Mouse (Mus musculus) CH12.LX (cell line): ENCODE measurements around the gene Sgf29. TPM values are rescaled to one million over a fixed set of nuclear protein-coding genes. Genes with fewer than 3 reads are reported as not detected.

Source experiments
- DNase-seq: peaks from one replicate; pipeline ENCODE4 v3.0.0-alpha.2; 2013; ENCODE audit errors: extremely low read depth
- H3K27ac ChIP-seq: 2 replicates; pipeline ENCODE4 v1.5.1; 2012; ENCODE audit warnings: low read depth, mild to moderate bottlenecking, control low read depth, moderate library complexity; ENCODE audit not compliant: insufficient read depth
- H3K27me3 ChIP-seq: replicated peaks from 2 replicates; pipeline ENCODE3; 2012; ENCODE audit warnings: inconsistent platforms
- H3K36me3 ChIP-seq, 2 experiments: replicated peaks in 1 of 2; 2 replicates each; pipeline versions ENCODE3 to v1.6.1; 2012; ENCODE audit warnings: inconsistent platforms in 1 of 2, low read length in 1 of 2, mild to moderate bottlenecking in 1 of 2, mixed read lengths in 1 of 2, moderate library complexity in 1 of 2; ENCODE audit not compliant: control insufficient read depth in 1 of 2, insufficient read depth in 1 of 2
- H3K4me1 ChIP-seq, 2 experiments: 2 replicates each; pipeline ENCODE4 v1.6.1; 2012; ENCODE audit warnings: inconsistent platforms in 1 of 2, moderate library complexity in 1 of 2; ENCODE audit not compliant: insufficient read depth in 2 of 2, control insufficient read depth in 1 of 2
- H3K4me2 ChIP-seq: 2 replicates; pipeline ENCODE4 v1.6.1; 2012; ENCODE audit warnings: low read depth, mild to moderate bottlenecking, control low read depth; ENCODE audit not compliant: poor library complexity, insufficient read depth, severe bottlenecking
- H3K4me3 ChIP-seq, 3 experiments: fragments of 150-350 bp in 1 of 3; sonication (generic) in 1 of 3; replicated peaks in 1 of 3; 2 replicates each; pipeline versions ENCODE3 to v1.5.1; 2011 to 2012; ENCODE audit warnings: low read depth in 2 of 3, low read length in 2 of 3, mild to moderate bottlenecking in 2 of 3, moderate library complexity in 2 of 3, control low read depth in 1 of 3, improper control_type of control experiment in 1 of 3, inconsistent platforms in 1 of 3, mixed read lengths in 1 of 3; ENCODE audit not compliant: poor library complexity in 1 of 3
- H3K79me2 ChIP-seq: replicated peaks from 2 replicates; pipeline ENCODE4 v1.6.1; 2012; ENCODE audit warnings: mild to moderate bottlenecking, moderate library complexity; ENCODE audit not compliant: control insufficient read depth, poor library complexity, insufficient read depth, severe bottlenecking; ENCODE audit errors: extremely low read depth
- H3K9ac ChIP-seq: 2 replicates; pipeline ENCODE4 v1.6.1; 2012; ENCODE audit warnings: low read depth, mild to moderate bottlenecking, control low read depth, moderate library complexity; ENCODE audit not compliant: insufficient read depth
- H3K9me3 ChIP-seq: replicated peaks from 2 replicates; pipeline ENCODE3; 2012; ENCODE audit warnings: low read length, inconsistent platforms, mixed read lengths
- CHD1 ChIP-seq: IDR thresholded peaks from 2 replicates; pipeline ENCODE4 v1.6.1; 2012; ENCODE audit warnings: low read depth, low read length, improper control_type of control experiment, inconsistent platforms
- CHD2 ChIP-seq: IDR thresholded peaks from 2 replicates; pipeline ENCODE4 v1.6.1; 2011; ENCODE audit warnings: low read length, improper control_type of control experiment
- E2F4 ChIP-seq: IDR thresholded peaks from 2 replicates; pipeline ENCODE4 v1.6.1; 2011; ENCODE audit warnings: low read depth, low read length, improper control_type of control experiment; ENCODE audit not compliant: insufficient replicate concordance
- EP300 ChIP-seq: IDR thresholded peaks from 2 replicates; pipeline ENCODE4 v1.6.1; 2011; ENCODE audit warnings: low read length, improper control_type of control experiment
- ETS1 ChIP-seq: conservative IDR thresholded peaks from 2 replicates; pipeline ENCODE4 v1.6.1; 2012; ENCODE audit warnings: low read depth, mild to moderate bottlenecking, inconsistent platforms, low read length, improper control_type of control experiment, moderate library complexity
- JUND ChIP-seq: conservative IDR thresholded peaks from 2 replicates; pipeline ENCODE4 v1.6.1; 2011; ENCODE audit warnings: low read depth, low read length, improper control_type of control experiment
- KAT2A ChIP-seq: IDR thresholded peaks from 2 replicates; pipeline ENCODE4 v1.6.1; 2012; ENCODE audit warnings: low read length, improper control_type of control experiment, inconsistent platforms; ENCODE audit not compliant: insufficient replicate concordance
- MAX ChIP-seq: IDR thresholded peaks from 2 replicates; pipeline ENCODE4 v1.6.1; 2011; ENCODE audit warnings: low read length, improper control_type of control experiment
- MEF2A ChIP-seq: IDR thresholded peaks from 2 replicates; pipeline ENCODE4 v1.6.1; 2014; ENCODE audit warnings: low read depth, mild to moderate bottlenecking, inconsistent platforms, low read length, improper control_type of control experiment, borderline replicate concordance
- MXI1 ChIP-seq: IDR thresholded peaks from 2 replicates; pipeline ENCODE4 v1.6.1; 2011; ENCODE audit warnings: mild to moderate bottlenecking, low read depth, low read length, improper control_type of control experiment
- MYC ChIP-seq: IDR thresholded peaks from 2 replicates; pipeline ENCODE4 v1.6.1; 2011; ENCODE audit warnings: low read depth, mild to moderate bottlenecking, improper control_type of control experiment, low read length
- NELFE ChIP-seq: IDR thresholded peaks from 2 replicates; pipeline ENCODE4 v1.6.1; 2011; ENCODE audit warnings: low read depth, low read length, improper control_type of control experiment
- NRF1 ChIP-seq: IDR thresholded peaks from 2 replicates; pipeline ENCODE4 v1.6.1; 2014; ENCODE audit warnings: low read depth, mild to moderate bottlenecking, inconsistent platforms, low read length, improper control_type of control experiment, moderate library complexity
- POLR2A ChIP-seq: IDR thresholded peaks from 2 replicates; pipeline ENCODE4 v1.6.1; 2011; ENCODE audit warnings: low read depth, mild to moderate bottlenecking, improper control_type of control experiment, low read length
- SIN3A ChIP-seq: IDR thresholded peaks from 2 replicates; pipeline ENCODE4 v1.6.1; 2012; ENCODE audit warnings: low read length, improper control_type of control experiment, inconsistent platforms
- TBP ChIP-seq: conservative IDR thresholded peaks from 2 replicates; pipeline ENCODE4 v1.6.1; 2011; ENCODE audit warnings: low read depth, low read length, improper control_type of control experiment
- TCF12 ChIP-seq: IDR thresholded peaks from 2 replicates; pipeline ENCODE4 v1.6.1; 2014; ENCODE audit warnings: low read depth, mild to moderate bottlenecking, inconsistent platforms, low read length, improper control_type of control experiment
- UBTF ChIP-seq: IDR thresholded peaks from 2 replicates; pipeline ENCODE4 v1.6.1; 2012; ENCODE audit warnings: low read depth, mild to moderate bottlenecking, inconsistent platforms, low read length, improper control_type of control experiment, moderate library complexity
- USF2 ChIP-seq: conservative IDR thresholded peaks from 2 replicates; pipeline ENCODE4 v1.6.1; 2011; ENCODE audit warnings: low read depth, low read length, improper control_type of control experiment
- ZMIZ1 ChIP-seq: IDR thresholded peaks from 2 replicates; pipeline ENCODE4 v1.6.1; 2012; ENCODE audit warnings: low read depth, mild to moderate bottlenecking, inconsistent platforms, low read length, improper control_type of control experiment
- ZNF384 ChIP-seq: IDR thresholded peaks from 2 replicates; pipeline ENCODE4 v1.6.1; 2012; ENCODE audit warnings: low read depth, low read length, improper control_type of control experiment, inconsistent platforms
- dilution Hi-C: fragments of 300-500 bp; cut with MboI; formaldehyde crosslinking; loops from 2 replicates; pipeline ENCODE4 v1.14.3; 2020; ENCODE audit warnings: low sequenced_read_pairs; ENCODE audit not compliant: extremely low pct_unique_long_range_greater_than_20kb, extremely low pct_ligation_motif_present
- in situ Hi-C: fragments of 300-500 bp; cut with MboI; formaldehyde crosslinking; loops from 3 replicates; pipeline ENCODE4 v1.14.3; 2019; ENCODE audit warnings: low sequenced_read_pairs, low pct_ligation_motif_present, low pct_unique_long_range_greater_than_20kb, mixed read lengths
- polyA plus RNA-seq: library from polyadenylated mRNA; unstranded; fragments of >175 nt; gene quantifications from 2 replicates; pipeline ENCODE4 v1.2.1, GENCODE M21; 2012; ENCODE audit warnings: low read depth; ENCODE audit not compliant: insufficient read length
- total RNA-seq, 2 experiments: library from RNA; depleted of rRNA; stranded (reverse); fragments of 300-350 nt in 1 of 2; fragments of >200 nt in 1 of 2; gene quantifications; 2 replicates each; pipeline ENCODE4 v1.2.3; 2012 to 2014

Sgf29 gene
- total and polyA plus RNA-seq, 3 experiments, result 20.5 to 71.7 (median 55.6) TPM

- H3K4me1 ChIP-seq, result peaks cover 14 to 33% of the 10 kb centered on the region in 2 experiments
Observed at GRCm38 (mm10) chr7:126693781-126694180, 44.7 kb downstream of the Sgf29 start.

GRCm38 (mm10) chr7:126694441-126695051 lies 45.4 kb downstream of the Sgf29 start:
- H3K4me3 ChIP-seq, result peak overlapping the region in 2 of 3 experiments; percentile 54 to 98
- H3K36me3 ChIP-seq, result peaks cover 38 to 60% of the 10 kb centered on the region in 2 experiments
- peak overlapping the region; percentile 26; the same call in 1 of the 2 replicates for H3K27ac ChIP-seq
- peak overlapping the region; percentile 47; the same call in 1 of the 2 replicates for H3K9ac ChIP-seq
- dilution Hi-C loops (no loop called here), in situ Hi-C loops (loop anchor here (5.0 kb wide), 2 partner anchors 52 to 493 kb away; no protein-coding TSS in a partner anchor)
- H3K4me1 ChIP-seq, result peaks cover 14 to 41% of the 10 kb centered on the region in 2 experiments
- no peaks in the 10 kb centered on the region for H3K9me3 ChIP-seq
- no peak for DNase-seq
- H3K27me3 ChIP-seq, result no peaks in the 10 kb centered on the region
- H3K79me2 ChIP-seq, result peaks cover 27% of the 10 kb centered on the region
- TF ChIP-seq MAX, result peak; percentile 72
- no peak for TF ChIP-seq SIN3A
- TF ChIP-seq NRF1, result no peak
- TF ChIP-seq ETS1, result no peak
- TF ChIP-seq JUND, result no peak
- no peak for TF ChIP-seq EP300
- 0 out of 2 replicates have a peak, but pooled peaks have one; percentile 31 for TF ChIP-seq TBP
- TF ChIP-seq MYC, result peak; percentile 75; the same call in 1 of the 2 replicates
- TF ChIP-seq USF2, result no peak
- TF ChIP-seq UBTF, result no peak
- peak; percentile 27; the same call in 1 of the 2 replicates for TF ChIP-seq MXI1
- peak overlapping the region; percentile 53 for H3K4me2 ChIP-seq

More at GRCm38 (mm10) chr7:126693781-126694180, 44.7 kb downstream of the Sgf29 start:
- in situ Hi-C loops, result loop anchor here (5.0 kb wide), 2 partner anchors 51 to 494 kb away; no protein-coding TSS in a partner anchor
- H3K79me2 ChIP-seq, result peaks cover 24% of the 10 kb centered on the region
- H3K4me3 ChIP-seq, result no peak overlapping the region
- no peak overlapping the region for H3K9ac ChIP-seq
- H3K27me3 ChIP-seq, result no peaks in the 10 kb centered on the region
- no peaks in the 10 kb centered on the region for H3K9me3 ChIP-seq
- no peak for DNase-seq
- TF ChIP-seq CHD2, result no peak
- TF ChIP-seq, all 38 proteins: peak for 0
- Histone ChIP-seq H3K4me2 (no peak overlapping the region), H3K36me3 (peaks cover 30 to 60% of the 10 kb centered on the region in 2 experiments), H3K27ac (no peak overlapping the region)
- dilution Hi-C loops, result no loop called here

GRCm38 (mm10) chr7:126695210-126695611 lies 46.1 kb downstream of the Sgf29 start, which contains the start of gene Bola2:
Gene Bola2 (plus strand): TSS chr7:126695401.
- Histone ChIP-seq H3K4me1 (peaks cover 14 to 47% of the 10 kb centered on the region in 2 experiments), H3K9ac (peak within 1 kb of the TSS; percentile 99), H3K27me3 (no peaks in the 10 kb centered on the region)
- in situ Hi-C loops, result no loop called here
- dilution Hi-C loops, result no loop called here
- TF ChIP-seq NELFE (peak; percentile 77), E2F4 (no peak), POLR2A (peak; percentile 62), ZMIZ1 (peak; percentile 44; the same call in 1 of the 2 replicates), TCF12 (peak; percentile 20), EP300 (no peak), USF2 (no peak), CHD1 (peak; percentile 60), KAT2A (no peak), ZNF384 (peak; percentile 98), MEF2A (no peak)
- TF ChIP-seq, all 38 proteins: peak for 6
- Histone ChIP-seq H3K9me3 (no peaks in the 10 kb centered on the region), H3K27ac (peak within 1 kb of the TSS; percentile 96), H3K4me2 (peak within 1 kb of the TSS; percentile 54), H3K79me2 (peaks cover 27% of the 10 kb centered on the region), H3K36me3 (peaks cover 44 to 60% of the 10 kb centered on the region in 2 experiments), H3K4me3 (peak within 1 kb of the TSS; percentile 83 to 98 (median 92))
- DNase-seq, result peak; percentile 81
